Mouse (Mus musculus): ENCODE results near the gene Mmp13. TPM values are rescaled to one million over a fixed set of nuclear protein-coding genes. Genes with fewer than 3 reads are reported as not detected.
"Not testable (repeated sequence)": the region's sequence is repeated elsewhere in the genome, so short reads cannot be mapped to it uniquely, and the experiment has no call there.

The Mmp13 gene
- polyA plus RNA-seq, 1 experiment from 2014 or later, result 0.42 TPM

DNA sequence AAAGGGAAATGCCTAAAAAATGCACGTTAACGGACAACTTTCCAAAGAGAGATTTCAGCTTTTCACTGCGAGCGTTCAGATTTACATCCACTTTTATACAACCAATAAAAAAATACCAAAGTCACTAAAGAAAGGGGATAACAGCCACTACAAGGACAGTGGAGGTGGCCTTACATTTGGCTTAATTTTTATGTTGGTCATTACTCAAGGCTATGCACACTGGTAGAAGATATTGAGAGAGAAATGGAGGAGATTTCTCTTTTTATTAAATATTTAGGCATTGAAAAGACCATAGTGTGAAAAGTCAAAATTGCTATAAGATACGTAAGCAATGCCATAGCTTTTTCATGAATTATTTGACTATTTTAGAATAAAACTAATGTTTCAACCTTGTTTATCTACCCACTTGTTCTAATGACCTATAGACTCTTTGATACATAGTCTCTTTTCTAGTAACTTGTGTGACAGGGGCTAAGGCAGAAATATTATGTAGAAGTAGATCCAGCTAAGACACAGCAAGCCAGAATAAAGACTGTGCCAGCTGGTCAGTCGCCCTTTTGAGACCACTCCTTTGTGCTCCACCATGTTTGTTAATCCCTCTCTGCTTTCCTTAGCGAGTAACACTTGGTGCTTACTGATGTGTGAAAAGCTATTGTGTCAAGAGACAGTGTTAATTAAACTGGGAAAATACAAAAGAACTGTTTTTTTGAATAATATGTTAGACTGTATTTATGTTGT is 10.4 kb downstream of the Mmp13 start:
- H3K27ac ChIP-seq (replicated peaks), result no peak overlapping the region
- TF ChIP-seq EP300 (optimal IDR thresholded peaks at IDR 0.05), result no peak
- no peak for TF ChIP-seq CTCF (IDR thresholded peaks at IDR 0.05; ENCODE audit: low read depth)
- no peaks in the 10 kb centered on the region for H3K4me1 ChIP-seq (replicated peaks; ENCODE audit: control insufficient read depth, insufficient read depth)
- no peak for ATAC-seq (ENCODE audit: low FRiP score, low TSS enrichment)
- 84% methylated on average over 7 of the region's 7 CpGs for WGBS
- H3K9me3 ChIP-seq (ENCODE audit: control insufficient read depth, low read length), result no peaks in the 10 kb centered on the region
- no peak overlapping the region for H3K4me3 ChIP-seq (ENCODE audit: low read depth, low read length)
- no peak overlapping the region for H3K9ac ChIP-seq (ENCODE audit: low read length)
- H3K4me2 ChIP-seq (replicated peaks; ENCODE audit: low read depth), result no peak overlapping the region
- no peak for DNase-seq (ENCODE audit: low spot score)
- no peaks in the 10 kb centered on the region for H3K27me3 ChIP-seq (ENCODE audit: control insufficient read depth, insufficient read depth, low read length)
- no peaks in the 10 kb centered on the region for H3K36me3 ChIP-seq (ENCODE audit: control insufficient read depth, insufficient read depth, low read length)

DNA sequence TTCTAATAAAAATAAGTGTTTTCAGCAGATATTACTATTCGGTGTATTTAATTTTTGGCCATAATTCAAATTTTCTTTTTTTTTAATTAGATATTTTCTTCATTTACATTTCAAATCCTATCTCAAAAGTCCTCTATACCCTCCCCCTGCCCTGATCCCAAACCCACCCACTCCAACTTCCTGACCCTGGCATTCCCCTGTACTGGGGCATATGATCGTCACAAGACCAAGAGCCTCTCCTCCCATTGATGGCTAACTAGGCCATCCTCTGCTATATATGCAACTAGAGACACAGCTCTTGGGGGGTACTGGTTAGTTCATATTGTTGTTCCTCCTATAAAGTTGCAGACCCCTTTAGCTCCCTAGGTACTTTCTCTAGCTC is 11.0 kb downstream of the Mmp13 start:
- not testable (repeated sequence) for H3K4me2 ChIP-seq (replicated peaks; ENCODE audit: low read depth); H3K9ac ChIP-seq (ENCODE audit: low read length); H3K27me3 ChIP-seq (ENCODE audit: control insufficient read depth, insufficient read depth, low read length); H3K36me3 ChIP-seq (ENCODE audit: control insufficient read depth, insufficient read depth, low read length); DNase-seq (ENCODE audit: low spot score); H3K9me3 ChIP-seq (ENCODE audit: control insufficient read depth, low read length); H3K27ac ChIP-seq (replicated peaks); H3K4me1 ChIP-seq (replicated peaks; ENCODE audit: control insufficient read depth, insufficient read depth); ATAC-seq (ENCODE audit: low FRiP score, low TSS enrichment); H3K4me3 ChIP-seq (ENCODE audit: low read depth, low read length)
- WGBS, result 95% methylated on average over 2 of the region's 2 CpGs

DNA sequence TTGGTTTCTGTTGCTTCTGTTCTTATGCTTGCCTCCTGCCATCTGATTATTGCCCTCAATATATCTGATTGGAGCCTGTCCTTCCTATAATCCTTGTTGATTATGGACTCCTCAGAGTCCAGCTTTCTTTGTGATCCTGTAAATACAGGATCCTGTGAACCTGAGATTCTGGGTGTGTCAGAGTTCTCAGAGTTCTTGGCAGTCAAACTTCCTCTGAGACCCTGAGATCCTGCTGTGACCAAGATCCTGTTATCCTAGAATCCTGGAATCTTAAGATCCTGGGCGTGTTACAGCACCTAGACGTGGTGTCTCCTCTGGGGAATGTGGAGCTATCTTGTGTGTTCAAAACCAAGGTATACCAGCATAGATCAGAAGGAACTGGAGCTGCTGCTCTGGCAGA is 17.2 kb downstream of the Mmp13 start:
- Histone ChIP-seq H3K36me3 (ENCODE audit: control insufficient read depth, insufficient read depth, low read length) (no peaks in the 10 kb centered on the region), H3K4me2 (replicated peaks; ENCODE audit: low read depth) (no peak overlapping the region), H3K27ac (replicated peaks) (no peak overlapping the region), H3K4me1 (replicated peaks; ENCODE audit: control insufficient read depth, insufficient read depth) (no peaks in the 10 kb centered on the region), H3K9ac (ENCODE audit: low read length) (no peak overlapping the region), H3K27me3 (ENCODE audit: control insufficient read depth, insufficient read depth, low read length) (no peaks in the 10 kb centered on the region), H3K9me3 (ENCODE audit: control insufficient read depth, low read length) (no peaks in the 10 kb centered on the region), H3K4me3 (ENCODE audit: low read depth, low read length) (no peak overlapping the region)
- DNase-seq (ENCODE audit: low spot score), result no peak
- 71% methylated on average over 2 of the region's 2 CpGs for WGBS
- no peak for ATAC-seq (ENCODE audit: low FRiP score, low TSS enrichment)
- TF ChIP-seq EP300 (optimal IDR thresholded peaks at IDR 0.05) (no peak), CTCF (IDR thresholded peaks at IDR 0.05; ENCODE audit: low read depth) (no peak)

DNA sequence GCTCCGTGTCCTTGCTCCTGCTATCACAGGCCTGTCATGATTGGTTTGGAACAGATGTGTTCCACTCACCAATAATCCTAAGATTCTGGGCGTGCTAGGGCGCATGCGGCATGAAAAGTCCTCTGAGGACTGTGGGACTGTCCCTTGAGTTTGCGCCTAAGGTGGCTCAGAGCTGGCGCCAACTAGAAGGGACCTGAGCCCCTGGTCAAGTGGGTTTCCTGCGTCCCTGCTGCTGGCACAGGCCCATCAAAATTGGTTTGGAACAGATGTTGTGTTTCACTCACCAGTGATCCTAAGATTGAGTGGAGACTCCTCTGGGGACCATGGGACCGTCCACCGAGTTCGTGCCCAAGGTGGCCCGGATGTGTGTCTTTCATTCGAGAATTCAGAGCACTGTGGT is 17.6 kb downstream of the Mmp13 start:
- H3K36me3 ChIP-seq (ENCODE audit: control insufficient read depth, insufficient read depth, low read length), result no peaks in the 10 kb centered on the region
- H3K27ac ChIP-seq (replicated peaks), result no peak overlapping the region
- ATAC-seq (ENCODE audit: low FRiP score, low TSS enrichment) (no peak), DNase-seq (ENCODE audit: low spot score) (no peak)
- TF ChIP-seq EP300 (optimal IDR thresholded peaks at IDR 0.05) (no peak), CTCF (IDR thresholded peaks at IDR 0.05; ENCODE audit: low read depth) (no peak)
- no peaks in the 10 kb centered on the region for H3K9me3 ChIP-seq (ENCODE audit: control insufficient read depth, low read length)
- H3K4me2 ChIP-seq (replicated peaks; ENCODE audit: low read depth), result no peak overlapping the region
- no peak overlapping the region for H3K9ac ChIP-seq (ENCODE audit: low read length)
- H3K4me3 ChIP-seq (ENCODE audit: low read depth, low read length), result no peak overlapping the region
- H3K4me1 ChIP-seq (replicated peaks; ENCODE audit: control insufficient read depth, insufficient read depth), result no peaks in the 10 kb centered on the region
- H3K27me3 ChIP-seq (ENCODE audit: control insufficient read depth, insufficient read depth, low read length), result no peaks in the 10 kb centered on the region
- WGBS, result 86% methylated on average over 12 of the region's 12 CpGs

DNA sequence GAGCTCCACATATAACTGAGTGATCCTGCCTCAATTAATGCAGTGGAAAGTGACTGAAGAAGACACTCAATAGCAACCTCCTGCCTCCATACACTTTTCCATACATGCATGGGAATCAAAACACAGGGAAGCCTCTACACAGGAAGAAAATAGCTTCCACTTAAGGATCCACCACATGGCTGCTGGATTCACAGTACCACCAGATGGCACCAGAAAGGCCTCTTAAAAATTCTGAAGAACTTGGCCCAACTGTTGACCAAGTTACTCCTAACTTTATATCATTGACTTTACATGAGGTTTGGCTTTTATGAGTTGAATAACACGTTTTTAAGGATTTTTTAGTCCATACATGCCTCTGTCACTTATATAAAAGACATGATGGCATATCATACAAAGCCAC is 19.8 kb downstream of the Mmp13 start:
- Histone ChIP-seq H3K9me3 (ENCODE audit: control insufficient read depth, low read length) (no peaks in the 10 kb centered on the region), H3K36me3 (ENCODE audit: control insufficient read depth, insufficient read depth, low read length) (no peaks in the 10 kb centered on the region), H3K27me3 (ENCODE audit: control insufficient read depth, insufficient read depth, low read length) (no peaks in the 10 kb centered on the region), H3K4me2 (replicated peaks; ENCODE audit: low read depth) (no peak overlapping the region), H3K4me1 (replicated peaks; ENCODE audit: control insufficient read depth, insufficient read depth) (no peaks in the 10 kb centered on the region), H3K4me3 (ENCODE audit: low read depth, low read length) (no peak overlapping the region), H3K9ac (ENCODE audit: low read length) (no peak overlapping the region), H3K27ac (replicated peaks) (no peak overlapping the region)
- TF ChIP-seq CTCF (IDR thresholded peaks at IDR 0.05; ENCODE audit: low read depth) (peak; percentile 33), EP300 (optimal IDR thresholded peaks at IDR 0.05) (no peak)
- ATAC-seq (ENCODE audit: low FRiP score, low TSS enrichment) (no peak), DNase-seq (ENCODE audit: low spot score) (no peak)
- 30% methylated on average over 1 of the region's 1 CpGs for WGBS

DNA sequence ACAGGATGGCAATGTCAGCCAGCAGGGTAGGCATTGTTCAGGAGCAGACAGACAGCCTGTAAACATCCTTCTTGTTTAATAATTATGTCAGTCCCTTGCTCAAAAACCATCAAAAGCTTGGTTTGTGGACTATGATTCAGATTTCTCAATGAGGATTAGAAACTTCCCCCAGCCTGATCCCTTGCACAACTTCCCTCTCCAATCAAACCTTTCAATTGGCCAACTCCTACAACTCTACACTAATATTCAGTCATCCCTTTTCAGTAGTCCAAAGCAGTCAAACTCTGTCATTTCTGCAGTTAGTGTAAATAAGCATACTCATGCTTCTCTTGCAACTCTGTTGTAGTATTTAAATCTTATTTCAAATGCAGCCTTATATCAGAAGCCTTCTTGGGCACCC is 59.5 kb downstream of the Mmp13 start:
- DNase-seq (ENCODE audit: low spot score) (no peak), ATAC-seq (ENCODE audit: low FRiP score, low TSS enrichment) (no peak)
- Histone ChIP-seq H3K4me1 (replicated peaks; ENCODE audit: control insufficient read depth, insufficient read depth) (no peaks in the 10 kb centered on the region), H3K9me3 (ENCODE audit: control insufficient read depth, low read length) (no peaks in the 10 kb centered on the region), H3K4me2 (replicated peaks; ENCODE audit: low read depth) (no peak overlapping the region), H3K36me3 (ENCODE audit: control insufficient read depth, insufficient read depth, low read length) (no peaks in the 10 kb centered on the region), H3K9ac (ENCODE audit: low read length) (no peak overlapping the region), H3K27ac (replicated peaks) (no peak overlapping the region), H3K4me3 (ENCODE audit: low read depth, low read length) (no peak overlapping the region), H3K27me3 (ENCODE audit: control insufficient read depth, insufficient read depth, low read length) (no peaks in the 10 kb centered on the region)
- no peak for TF ChIP-seq EP300 (optimal IDR thresholded peaks at IDR 0.05)
- no peak for TF ChIP-seq CTCF (IDR thresholded peaks at IDR 0.05; ENCODE audit: low read depth)

Other genes with a start within 250 kb of the Mmp13 start
- gene Dync2h1, start 88.1 kb upstream of the Mmp13 start, polyA plus RNA-seq (2015; fragmentation: Nextera tagmentation; extraction: Ambion mirVana), result 4.3 and 4.5 TPM in 2 replicates
- 84.0 and 86.1 TPM in 2 replicates for gene Dcun1d5, start 88.0 kb upstream of the Mmp13 start, polyA plus RNA-seq (2015; fragmentation: Nextera tagmentation; extraction: Ambion mirVana)
- 0.15 TPM in 1 of 2 replicates, not detected in the other for gene Mmp12, start 71.9 kb downstream of the Mmp13 start, polyA plus RNA-seq (2015; fragmentation: Nextera tagmentation; extraction: Ambion mirVana)
- gene Mmp1b, start 115.5 kb downstream of the Mmp13 start, polyA plus RNA-seq (2015; fragmentation: Nextera tagmentation; extraction: Ambion mirVana), result not detected in 2 replicates
- 0.10 TPM in 1 of 2 replicates, not detected in the other for gene Mmp3, start 173.3 kb downstream of the Mmp13 start, polyA plus RNA-seq (2015; fragmentation: Nextera tagmentation; extraction: Ambion mirVana)
- not detected in 2 replicates for gene Mmp10, start 229.8 kb downstream of the Mmp13 start, polyA plus RNA-seq (2015; fragmentation: Nextera tagmentation; extraction: Ambion mirVana)